Mouse (Mus musculus) bone marrow macrophage, adult 2 months (primary cell): Measurements from ENCODE around the gene Ankrd39. TPM values are rescaled to one million over a fixed set of nuclear protein-coding genes. Genes with fewer than 3 reads are reported as not detected.

Experiments used
- H3K27ac ChIP-seq: 2 replicates; pipeline ENCODE4 v1.5.1; 2012; ENCODE audit warnings: low read depth, low read length; ENCODE audit not compliant: insufficient read depth
- H3K4me1 ChIP-seq: 2 replicates; pipeline ENCODE4 v1.6.1; 2012; ENCODE audit warnings: low read length; ENCODE audit not compliant: control insufficient read depth, insufficient read depth
- H3K4me3 ChIP-seq: 2 replicates; pipeline ENCODE4 v1.5.1; 2012; ENCODE audit warnings: mild to moderate bottlenecking, low read length, moderate library complexity; ENCODE audit not compliant: insufficient read depth
- CTCF ChIP-seq: IDR thresholded peaks from 2 replicates; pipeline ENCODE4 v1.5.1; 2012; ENCODE audit warnings: low read depth, mild to moderate bottlenecking, low read length, moderate library complexity
- POLR2A ChIP-seq: IDR thresholded peaks from 2 replicates; pipeline ENCODE4 v1.6.1; 2012; ENCODE audit warnings: mild to moderate bottlenecking, low read depth, low read length, borderline replicate concordance
- polyA plus RNA-seq: library from polyadenylated mRNA; stranded (reverse); fragments of >200 nt; gene quantifications from 2 replicates; pipeline ENCODE4 v1.2.4, GENCODE M21; 2012; ENCODE audit not compliant: missing spikeins, insufficient read depth, insufficient read length

Ankrd39 gene
- 6.2 and 6.8 TPM in 2 replicates for polyA plus RNA-seq

DNA sequence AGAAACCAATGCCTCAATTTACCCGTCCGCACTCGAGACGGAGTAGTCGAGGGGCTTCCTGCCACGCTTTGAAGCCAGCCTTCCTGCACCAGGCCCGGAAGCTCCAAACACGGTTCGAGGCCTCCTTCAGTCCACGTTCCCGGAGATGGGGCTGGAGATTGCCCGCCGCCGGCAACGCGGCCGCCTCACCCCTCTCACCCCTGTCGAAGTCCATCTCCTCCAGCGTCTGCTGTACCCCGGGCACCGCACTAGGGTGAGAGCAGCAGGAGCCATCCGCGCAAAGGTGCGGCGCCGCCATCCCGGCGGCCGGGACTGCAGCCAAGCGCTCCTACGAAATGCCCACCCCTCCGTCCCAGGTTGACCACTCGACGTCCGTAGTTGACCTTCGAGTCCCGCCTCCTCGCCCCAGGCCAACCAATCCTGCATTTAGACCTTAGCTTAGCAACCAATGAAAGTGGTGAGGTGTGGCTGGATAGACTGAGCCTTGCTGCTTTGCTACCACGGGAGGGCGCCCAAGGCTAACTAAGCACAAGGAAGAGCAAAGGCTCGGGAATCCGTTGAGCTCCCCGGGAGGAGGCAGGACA, at the start of gene Ankrd39:
Gene Ankrd39 (minus strand): TSS at position 558 of the 584 bp plus-strand sequence.
- Histone ChIP-seq H3K4me1 (peaks cover 3% of the 10 kb centered on the region; the same call in 1 of the 2 replicates), H3K4me3 (peak within 1 kb of the TSS; percentile 80), H3K27ac (no peak within 1 kb of the TSS)
- no peak for TF ChIP-seq POLR2A
- peak; percentile 77 for TF ChIP-seq CTCF

DNA sequence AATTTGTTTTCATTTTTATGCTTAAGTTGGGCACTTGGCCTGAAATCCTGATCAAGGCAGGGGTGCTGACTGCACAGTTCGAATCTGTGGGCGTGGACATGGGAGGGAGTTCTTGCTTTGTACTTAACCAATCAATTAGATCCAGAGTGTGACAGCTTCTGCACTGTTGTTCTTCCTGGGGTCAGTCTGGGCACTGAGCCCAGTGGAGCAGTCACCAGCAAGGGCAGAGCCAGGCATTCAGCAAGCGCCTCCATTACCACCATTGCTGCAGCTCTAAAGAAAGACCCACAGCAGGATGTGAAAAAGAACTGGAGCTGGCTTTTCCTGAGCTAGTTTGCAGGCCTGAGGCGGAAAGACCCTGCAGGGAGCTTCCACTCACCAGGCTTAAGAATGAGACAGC, 48.9 kb upstream of the Ankrd39 start:
- H3K4me3 ChIP-seq = 0 out of 2 replicates have a peak overlapping the region, but pooled peaks have one; percentile 10
- H3K27ac ChIP-seq = no peak overlapping the region
- TF ChIP-seq CTCF (no peak), POLR2A (no peak)
- H3K4me1 ChIP-seq = peaks cover 18% of the 10 kb centered on the region

DNA sequence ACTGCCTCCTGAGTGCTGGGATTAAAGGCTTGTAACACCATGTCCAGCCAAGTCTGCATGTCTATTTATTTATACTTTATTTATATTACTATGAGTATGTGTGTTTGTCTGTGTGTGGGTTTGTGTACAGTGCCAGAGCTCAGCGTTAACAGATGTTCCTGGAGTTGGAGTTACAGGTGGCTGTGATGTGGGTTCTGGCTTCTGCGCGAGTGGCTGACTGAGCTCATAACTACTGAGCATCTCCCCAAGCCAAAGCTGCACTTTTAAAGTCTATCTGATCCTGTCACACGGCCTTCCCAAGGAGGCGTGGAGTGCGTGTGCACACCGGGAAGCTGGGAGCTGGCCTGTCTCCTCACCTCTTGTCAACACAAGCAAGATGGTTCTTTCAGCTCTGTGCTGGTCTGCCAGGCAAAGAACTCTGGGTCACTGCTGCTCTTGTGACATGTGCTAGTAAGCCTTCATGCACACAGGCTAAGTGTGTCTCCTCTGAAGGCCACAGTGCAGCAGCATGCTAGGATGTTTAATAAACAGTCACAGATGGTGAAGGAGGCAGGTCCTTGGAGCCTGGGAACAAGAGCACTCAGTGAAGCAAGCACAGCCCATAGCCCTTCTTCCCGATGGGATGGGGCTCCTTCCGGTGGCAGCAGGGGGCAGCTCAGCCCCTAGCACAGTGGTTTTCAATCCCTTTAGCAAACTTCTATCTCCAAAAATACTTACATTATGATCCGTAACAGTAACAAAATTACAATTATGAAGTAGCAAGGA, 48.1 kb upstream of the Ankrd39 start:
- Histone ChIP-seq H3K4me1 (peaks cover 25% of the 10 kb centered on the region), H3K4me3 (no peak overlapping the region), H3K27ac (no peak overlapping the region)
- no peak for TF ChIP-seq CTCF

DNA sequence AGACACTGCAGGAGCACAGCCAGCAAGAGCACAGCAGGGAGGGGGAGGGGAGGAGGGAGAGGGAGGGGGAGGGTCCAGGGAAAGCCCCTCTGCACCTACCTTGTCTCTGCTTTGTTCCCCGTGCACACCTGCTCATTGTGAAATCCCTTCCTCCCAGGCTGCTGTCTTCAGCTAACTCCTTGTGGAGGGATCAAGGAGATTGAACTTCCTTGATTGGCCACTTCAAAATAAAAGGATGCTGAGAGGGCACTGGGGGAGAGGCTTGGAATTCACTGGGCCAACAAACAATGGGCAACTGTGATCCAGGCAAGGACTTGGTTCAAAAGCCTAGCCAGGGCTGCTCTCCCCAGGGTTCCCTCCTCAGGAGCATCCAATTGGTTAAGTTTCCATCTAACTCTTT, 45.9 kb upstream of the Ankrd39 start:
- H3K4me3 ChIP-seq = no peak overlapping the region
- H3K4me1 ChIP-seq = peaks cover 37% of the 10 kb centered on the region
- TF ChIP-seq CTCF (no peak), POLR2A (no peak)
- no peak overlapping the region for H3K27ac ChIP-seq

DNA sequence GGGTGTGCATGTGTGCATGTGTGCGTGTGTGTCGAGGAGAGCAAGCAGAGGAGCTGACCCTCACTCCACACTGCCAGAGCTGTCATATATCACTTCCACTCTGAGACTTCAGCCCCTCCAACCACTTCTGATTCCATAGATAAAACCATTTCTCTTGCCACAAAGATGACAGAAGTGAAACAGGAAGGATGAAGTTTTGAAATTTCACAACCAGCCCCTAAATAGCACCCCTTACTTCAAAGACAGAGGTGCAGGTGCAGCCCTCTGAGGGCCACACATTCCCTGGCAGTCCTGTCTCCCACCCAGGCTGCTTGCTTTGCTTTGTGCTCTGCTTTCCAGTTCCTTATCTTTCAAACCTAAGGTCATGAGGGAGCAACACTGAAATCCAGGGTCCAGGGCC, 44.2 kb upstream of the Ankrd39 start:
- H3K4me3 ChIP-seq = no peak overlapping the region
- H3K27ac ChIP-seq = no peak overlapping the region
- H3K4me1 ChIP-seq = peaks cover 35% of the 10 kb centered on the region
- TF ChIP-seq POLR2A = no peak
- no peak for TF ChIP-seq CTCF

DNA sequence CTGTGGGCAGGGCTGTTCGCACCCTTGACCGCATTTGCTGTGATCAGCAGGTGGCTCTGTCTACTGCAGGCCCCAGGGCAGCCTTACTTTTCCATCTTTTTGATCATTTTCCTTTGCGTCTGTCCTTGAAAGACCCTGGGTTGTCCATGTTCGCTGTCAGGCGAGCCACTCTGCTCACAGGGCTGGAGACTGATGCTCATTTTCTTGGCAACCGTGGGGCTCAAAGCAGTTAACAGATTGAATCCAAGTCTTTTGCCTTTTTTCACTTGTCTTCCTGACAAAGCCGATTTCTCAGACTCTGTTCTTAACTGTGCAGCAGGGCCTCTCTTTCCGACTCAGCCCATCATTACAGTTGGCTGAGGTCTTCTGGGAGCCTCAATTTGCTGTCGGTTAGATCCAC, 43.4 kb upstream of the Ankrd39 start:
- TF ChIP-seq CTCF = no peak
- no peak for TF ChIP-seq POLR2A
- Histone ChIP-seq H3K4me1 (peaks cover 28% of the 10 kb centered on the region), H3K4me3 (no peak overlapping the region), H3K27ac (no peak overlapping the region)

DNA sequence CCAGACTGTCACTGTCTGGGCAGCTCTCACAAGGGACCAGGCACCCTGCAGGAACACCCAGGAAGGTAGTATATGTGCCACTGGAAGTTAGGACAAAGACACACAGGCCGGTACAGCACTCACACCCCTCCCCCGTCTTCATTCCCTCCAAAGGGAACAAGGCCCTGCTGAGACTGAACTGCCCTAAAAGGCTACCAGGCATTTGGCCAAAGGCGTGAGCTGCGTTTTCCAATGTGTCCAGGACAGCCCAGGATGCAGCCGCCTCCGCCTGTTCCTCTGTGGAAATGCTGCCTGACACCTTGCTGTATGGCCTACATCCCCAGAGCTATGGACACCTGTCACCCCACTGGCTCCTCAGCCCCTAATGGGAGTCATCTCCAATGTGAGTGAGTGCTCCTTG, 42.2 kb upstream of the Ankrd39 start:
- no peak overlapping the region for H3K27ac ChIP-seq
- no peak for TF ChIP-seq CTCF
- no peak for TF ChIP-seq POLR2A
- peaks cover 28% of the 10 kb centered on the region for H3K4me1 ChIP-seq
- H3K4me3 ChIP-seq = no peak overlapping the region

DNA sequence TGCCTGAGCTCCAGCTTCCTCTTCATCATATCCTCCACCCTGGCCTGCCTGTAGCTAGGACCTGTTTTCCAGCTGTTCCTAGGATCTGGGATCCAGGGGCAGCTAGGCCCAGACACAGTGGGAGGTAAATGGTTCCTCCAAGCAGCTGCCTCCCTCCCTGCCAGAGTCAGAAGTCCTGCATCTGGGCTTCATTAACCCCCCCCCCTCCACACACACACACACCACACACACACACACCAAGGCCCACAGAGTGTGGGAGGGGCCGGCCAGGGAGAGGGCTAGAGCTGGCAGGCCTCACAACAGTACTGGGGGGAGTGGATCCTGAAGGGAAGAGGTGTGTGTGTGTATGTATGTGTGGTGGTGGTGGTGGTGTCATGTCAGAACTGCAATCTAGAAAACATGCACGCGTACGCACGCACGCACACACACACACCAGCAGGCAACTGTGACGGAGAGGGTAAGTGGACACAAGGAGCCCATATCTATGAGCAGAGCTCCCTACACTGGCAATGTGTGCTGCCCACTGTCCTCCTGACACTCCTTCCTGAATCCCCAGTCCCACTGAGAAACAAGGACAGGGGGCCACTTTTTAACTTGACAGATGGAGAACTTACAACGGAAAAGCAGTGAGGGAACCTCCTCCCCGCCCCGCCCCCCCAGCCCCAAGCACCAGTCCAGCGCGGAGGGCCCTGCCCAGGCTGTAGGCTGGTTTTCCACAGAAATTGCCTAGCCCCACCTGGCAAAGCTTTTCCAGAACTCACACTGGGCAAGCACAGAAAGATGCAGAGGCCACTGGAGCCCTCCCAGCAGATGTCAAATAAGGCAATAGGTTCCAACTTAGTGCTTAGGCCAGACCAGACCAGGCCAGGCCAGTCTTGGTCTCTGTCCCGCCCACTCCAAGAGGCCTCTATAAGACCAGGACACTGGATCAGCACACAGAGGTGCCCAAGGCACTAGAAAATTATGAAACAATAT, 41.5 kb upstream of the Ankrd39 start:
- Histone ChIP-seq H3K27ac (no peak overlapping the region), H3K4me3 (no peak overlapping the region), H3K4me1 (peaks cover 28% of the 10 kb centered on the region)
- TF ChIP-seq POLR2A = no peak
- TF ChIP-seq CTCF = no peak

DNA sequence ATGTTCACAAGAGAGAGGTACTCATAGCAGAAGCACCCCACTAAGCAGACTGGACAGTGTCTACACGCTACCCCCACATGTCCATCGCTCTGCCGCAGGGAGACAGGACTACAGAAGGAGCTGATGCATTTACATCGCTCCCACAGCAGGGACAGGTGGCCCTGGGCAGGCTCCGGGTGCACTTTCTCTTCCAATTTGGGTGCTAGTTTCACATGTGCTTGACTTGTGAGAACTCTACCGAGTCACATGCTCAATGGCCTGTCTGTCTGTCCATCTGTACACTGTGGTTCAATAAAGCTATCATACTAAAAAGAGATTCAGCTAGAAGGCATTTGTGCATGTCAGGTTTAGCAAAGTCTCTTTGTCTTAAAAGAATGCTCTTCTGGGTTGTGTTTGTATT, 40.6 kb upstream of the Ankrd39 start:
- Histone ChIP-seq H3K4me1 (peaks cover 28% of the 10 kb centered on the region), H3K27ac (no peak overlapping the region), H3K4me3 (no peak overlapping the region)
- TF ChIP-seq POLR2A = no peak
- no peak for TF ChIP-seq CTCF

DNA sequence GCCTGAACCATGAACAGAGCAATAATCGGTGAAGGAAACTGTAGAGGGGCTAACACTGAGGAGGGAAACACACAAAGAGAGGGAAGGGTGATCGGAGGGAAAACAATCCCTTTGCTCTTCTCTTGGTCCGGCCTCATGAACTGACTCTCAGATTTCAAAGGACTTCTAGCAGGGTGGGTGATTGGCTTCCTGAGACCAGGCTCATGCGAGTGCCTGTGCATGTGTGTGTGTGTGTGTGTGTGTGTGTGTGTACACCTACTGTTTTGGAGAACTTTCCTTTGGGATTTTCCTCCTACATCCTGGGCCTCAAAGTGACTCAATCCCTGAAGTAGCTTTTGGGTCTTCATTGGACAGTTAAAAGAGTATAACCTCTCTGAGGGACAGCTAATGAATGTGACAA, 39.0 kb upstream of the Ankrd39 start:
- Histone ChIP-seq H3K4me1 (peaks cover 21% of the 10 kb centered on the region), H3K27ac (no peak overlapping the region), H3K4me3 (no peak overlapping the region)
- TF ChIP-seq CTCF (no peak), POLR2A (no peak)
